Mouse (Mus musculus) left cerebral cortex, postnatal 10 days (tissue): ENCODE data around the gene Paqr8. TPM values are rescaled to one million over a fixed set of nuclear protein-coding genes. Genes with fewer than 3 reads are reported as not detected.

ENCODE experiments used
- DNase-seq, 2 experiments: peaks; one replicate each; pipeline ENCODE4 v3.0.0; 2021 to 2022; ENCODE audit warnings: low spot score in 2 of 2, mixed read lengths in 1 of 2; ENCODE audit errors: extremely low spot score in 1 of 2
- intact Hi-C: fragments of 180-260 bp; cut with DNase I; formaldehyde crosslinking; loops from one replicate; pipeline ENCODE4 v1.15.1; 2025
- total RNA-seq, 2 experiments: library from RNA; stranded (reverse); gene quantifications; 2 replicates each; pipeline ENCODE4 v1.2.3; 2021

Gene Paqr8
- total RNA-seq, result 10 to 100 TPM; 61.6 to 87.0 TPM

DNA sequence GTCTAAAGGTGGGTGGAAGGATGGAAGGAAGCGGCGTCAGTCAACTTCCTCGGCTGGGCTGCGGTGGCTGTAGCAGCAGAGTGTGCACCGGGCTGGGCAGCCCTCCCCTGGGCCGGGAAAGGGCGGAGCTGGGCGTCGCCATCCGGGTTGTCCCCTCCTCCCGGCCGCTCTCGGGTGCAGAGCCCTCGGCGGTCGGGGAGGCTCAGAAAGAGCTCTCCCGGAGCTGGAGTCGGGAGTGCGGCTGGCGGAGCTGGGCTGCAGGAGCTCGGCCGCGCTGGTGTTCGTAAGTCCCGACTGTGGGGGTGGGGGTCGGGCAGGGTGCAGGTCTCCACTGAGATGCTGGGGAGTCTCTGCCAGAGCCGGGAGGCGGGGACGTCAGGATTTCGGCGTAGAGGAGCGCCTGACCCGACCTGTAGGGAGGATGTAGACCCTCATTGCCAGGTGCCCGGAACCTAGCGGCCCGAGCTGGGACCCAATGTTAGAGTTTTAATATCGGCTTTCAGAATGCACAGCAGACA, at the start of gene Paqr8:
Gene Paqr8 (plus strand): TSS at position 203 of the 518 bp plus-strand sequence.
- peak; percentile 79 to 94 for DNase-seq
- intact Hi-C loops, result loop anchor here (5.0 kb wide), 2 partner anchors 73 to 278 kb away; no protein-coding TSS in a partner anchor

DNA sequence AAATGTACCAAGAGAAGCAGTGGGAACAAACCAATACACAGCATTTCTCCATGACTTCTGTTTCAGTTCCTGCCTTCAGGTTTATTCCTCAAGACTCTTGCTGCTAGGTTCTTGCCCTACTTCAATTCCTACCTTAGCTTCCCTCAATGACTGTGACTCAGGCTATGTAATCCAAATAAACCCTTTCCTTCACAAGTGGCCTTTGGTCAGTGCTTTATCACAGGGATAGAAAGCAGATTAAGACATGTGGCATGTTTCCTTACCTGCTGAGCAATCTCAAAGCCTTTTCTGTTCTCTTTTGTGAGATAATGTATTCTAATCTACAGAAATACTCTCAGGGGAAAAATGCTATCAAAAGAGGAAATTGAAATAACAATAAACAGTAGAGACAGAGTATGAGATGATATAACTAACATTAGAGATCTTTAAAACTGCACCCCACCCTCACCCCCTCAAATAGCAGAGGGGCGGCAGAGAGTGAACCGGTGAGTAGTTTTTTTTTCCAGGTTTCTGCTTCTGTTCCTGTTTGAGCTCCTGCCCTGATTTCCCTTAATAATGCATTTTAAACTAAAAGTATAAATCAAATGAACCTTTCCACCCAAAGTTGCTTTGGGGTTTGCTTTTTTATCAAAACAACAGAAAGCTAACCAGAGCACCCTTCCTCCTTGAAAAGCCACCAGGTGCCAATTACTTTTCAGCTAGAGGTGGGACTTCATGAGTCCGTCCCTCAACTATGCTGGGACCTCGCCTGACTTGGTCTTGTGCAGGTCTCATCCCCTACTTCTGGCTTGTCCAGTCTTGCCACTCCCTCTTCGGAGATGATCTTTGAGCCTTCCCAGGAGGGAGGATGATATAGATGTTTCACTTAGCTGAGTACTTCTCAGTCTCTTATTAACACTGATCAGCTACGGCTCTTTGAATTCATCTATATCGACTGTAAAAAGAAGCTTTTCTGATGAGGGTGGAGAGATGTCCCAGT, 33.2 kb upstream of the Paqr8 start:
- intact Hi-C loops, result no loop called here
- no peak for DNase-seq

DNA sequence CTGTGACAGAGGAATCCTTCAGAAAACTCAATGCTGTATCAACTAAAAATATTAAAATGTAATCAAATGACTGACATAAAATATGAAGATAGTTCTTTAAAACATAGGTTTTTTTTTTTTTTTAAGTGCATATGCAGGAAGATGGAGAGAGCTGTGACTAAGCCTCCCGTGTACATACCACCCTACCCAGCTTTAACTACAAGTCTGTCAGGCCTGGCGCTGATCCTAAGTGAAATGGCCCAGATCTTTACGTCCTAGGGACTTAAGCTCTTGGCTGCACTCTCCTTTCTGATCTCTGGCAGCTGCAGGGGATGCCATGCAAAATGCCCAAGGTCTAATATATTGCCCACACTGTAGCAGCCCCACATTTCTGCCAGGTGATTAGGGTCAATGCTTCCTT, 29.6 kb upstream of the Paqr8 start:
- no peak for DNase-seq
- intact Hi-C loops, result no loop called here

DNA sequence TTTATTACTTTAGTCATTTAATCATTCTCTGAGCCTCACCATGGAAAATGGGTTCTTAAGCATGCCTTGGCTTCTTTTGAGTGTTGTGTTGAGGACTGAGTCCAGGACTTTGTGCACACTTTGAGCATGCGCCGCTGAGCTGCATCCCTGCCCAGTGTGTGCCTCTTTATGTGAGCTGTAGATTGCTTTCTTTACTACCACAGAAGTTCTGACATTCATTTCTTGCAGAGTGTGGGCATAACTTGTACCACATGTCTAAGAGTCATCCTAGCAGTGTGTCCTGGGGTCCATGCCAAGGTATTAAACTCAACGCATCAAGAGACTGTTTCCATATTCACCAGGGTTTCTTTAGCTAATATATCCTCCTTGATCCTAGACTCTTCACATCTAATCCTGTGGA, 28.5 kb upstream of the Paqr8 start:
- no peak for DNase-seq
- intact Hi-C loops, result no loop called here

DNA sequence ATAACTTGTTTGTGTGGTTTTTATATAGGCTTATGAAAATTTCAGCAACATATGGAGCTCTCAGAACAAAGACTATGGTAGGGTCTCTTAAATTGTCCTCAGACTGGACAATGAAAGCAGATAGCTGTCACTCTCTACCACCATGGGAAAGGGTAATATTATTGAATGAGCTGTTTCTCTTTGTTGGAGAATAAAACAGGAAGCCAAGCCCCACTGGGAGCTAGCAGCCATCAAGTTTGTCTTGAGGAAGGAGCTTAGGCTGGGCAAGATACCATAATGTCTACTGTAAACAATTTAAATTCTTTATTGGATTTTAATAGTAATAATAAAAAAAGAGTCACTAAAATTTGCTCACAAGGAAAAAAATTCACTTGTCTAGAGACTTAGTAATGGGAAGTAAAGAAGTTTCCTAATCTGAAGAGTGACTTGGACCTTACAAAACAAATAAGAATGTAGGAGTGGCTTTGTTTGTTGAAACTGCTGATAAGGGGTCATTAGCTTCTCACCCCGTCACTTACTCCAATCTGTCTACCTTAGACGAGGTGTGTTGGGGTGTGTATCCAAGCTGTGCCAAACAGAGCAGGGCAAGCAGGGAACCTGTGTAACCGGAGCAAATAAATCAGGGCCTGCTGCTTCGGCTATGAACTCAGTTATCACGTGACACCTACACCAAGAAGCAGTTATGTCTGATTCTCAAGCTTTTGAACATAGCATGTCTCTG, 26.8 kb upstream of the Paqr8 start:
- intact Hi-C loops, result no loop called here
- no peak for DNase-seq

DNA sequence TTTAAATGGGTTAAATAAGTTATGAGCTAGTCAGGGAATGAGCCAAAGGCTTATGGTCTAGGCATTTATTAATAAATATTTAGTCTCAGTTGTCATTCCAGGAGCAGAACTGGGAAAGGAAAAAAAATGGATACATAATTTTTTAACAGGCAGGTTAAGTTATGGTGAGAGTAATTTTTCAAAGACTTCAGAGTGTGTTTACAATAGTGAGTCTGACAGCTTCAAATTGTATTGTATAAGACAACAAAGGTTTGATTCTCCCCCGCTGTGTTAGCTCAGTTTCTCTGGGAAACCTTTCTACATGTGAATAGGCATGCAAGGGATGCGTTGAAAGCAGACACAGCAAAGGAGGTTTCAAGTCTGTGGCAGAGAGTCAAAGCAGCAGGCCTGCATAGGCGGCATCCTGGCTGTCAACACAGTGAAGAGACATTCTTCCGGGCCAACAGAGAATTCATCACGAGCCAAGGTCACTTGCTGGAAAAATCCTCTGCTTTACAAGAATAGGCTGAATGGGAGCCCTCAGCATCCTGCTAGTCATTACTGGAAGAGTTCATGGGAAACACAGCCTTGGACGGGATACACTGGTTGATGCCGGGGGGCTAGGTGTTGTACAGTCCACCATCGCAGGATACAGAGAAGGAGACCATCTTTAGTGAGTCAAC, 23.0 kb upstream of the Paqr8 start:
- DNase-seq, result no peak
- intact Hi-C loops, result no loop called here

DNA sequence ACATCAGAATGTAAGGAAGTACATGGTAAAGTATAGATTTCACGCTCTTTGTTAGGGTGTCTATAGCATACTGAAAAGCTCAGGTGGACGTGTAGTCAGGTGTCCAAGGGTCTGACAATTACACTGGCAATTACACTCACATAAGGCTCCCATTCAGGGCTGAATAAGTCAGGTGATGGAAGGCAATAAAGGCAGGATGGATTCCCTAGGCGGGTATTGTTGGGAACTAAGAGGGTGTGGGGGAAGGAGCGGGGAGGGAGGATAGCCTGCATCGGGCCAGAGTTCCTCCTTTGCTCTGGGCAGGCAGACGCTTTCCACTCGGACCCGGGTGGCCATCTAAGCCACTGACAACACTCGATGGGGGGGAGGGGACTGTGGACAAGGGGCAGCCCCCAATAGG, 22.4 kb upstream of the Paqr8 start:
- intact Hi-C loops, result no loop called here
- DNase-seq, result no peak

DNA sequence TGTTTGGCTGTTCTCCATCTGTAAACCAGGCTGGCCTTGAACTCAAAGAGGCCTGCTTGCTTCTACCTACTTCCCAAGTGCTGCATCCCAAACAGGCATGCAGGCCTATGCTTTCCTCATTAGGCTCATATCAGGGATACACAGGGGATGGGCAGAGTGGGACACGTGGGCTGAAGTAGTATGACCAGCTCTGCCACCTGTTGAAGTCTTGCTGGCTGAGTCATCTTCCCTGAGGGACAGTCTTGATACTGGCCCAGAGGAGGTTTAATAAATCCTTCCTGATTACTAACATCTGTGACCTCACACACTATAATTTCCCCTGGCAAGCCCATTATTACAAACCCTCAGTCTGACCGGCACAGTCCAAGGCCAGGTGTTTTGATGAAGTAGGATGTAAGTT, 19.5 kb upstream of the Paqr8 start:
- no peak for DNase-seq
- intact Hi-C loops, result no loop called here

DNA sequence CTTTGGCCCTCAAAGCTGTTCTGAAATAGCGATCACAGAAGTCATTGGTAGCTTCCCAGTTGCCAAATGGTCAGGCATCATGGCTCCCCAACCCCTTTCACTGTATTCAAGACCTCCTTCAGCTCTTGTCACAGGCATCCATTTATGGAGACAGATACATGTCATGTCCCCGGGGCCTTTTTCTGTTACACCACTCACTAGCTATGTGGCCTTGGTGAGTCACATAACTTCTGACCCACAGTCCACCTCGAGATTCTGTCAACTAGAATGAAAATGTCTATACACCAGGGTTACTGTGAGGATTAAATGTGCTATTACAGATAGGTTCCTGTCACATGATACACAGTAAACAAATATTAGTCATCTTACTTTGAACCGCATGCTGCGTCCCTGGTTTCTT, 17.9 kb upstream of the Paqr8 start:
- intact Hi-C loops, result no loop called here
- DNase-seq, result no peak

DNA sequence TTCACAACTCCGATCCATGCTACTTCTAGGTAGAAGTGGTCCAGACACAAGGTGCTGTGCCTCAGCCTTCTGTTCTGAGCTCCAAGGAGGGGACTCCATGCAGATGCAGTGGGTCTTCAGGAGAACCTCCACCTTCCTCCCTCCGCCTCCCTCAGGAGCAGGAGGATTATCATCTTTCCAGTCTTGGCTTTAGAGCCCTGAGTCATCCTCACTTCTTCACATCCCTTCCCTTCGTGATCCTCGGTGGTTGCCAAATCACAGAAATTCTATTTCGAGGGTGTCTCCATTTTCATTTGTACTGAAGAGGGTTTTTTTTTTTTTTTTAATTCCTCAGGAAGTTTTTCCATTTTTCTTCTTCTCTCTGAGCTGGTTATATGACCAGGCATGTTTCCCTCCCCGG, 16.3 kb upstream of the Paqr8 start:
- intact Hi-C loops, result no loop called here
- DNase-seq, result no peak

DNA sequence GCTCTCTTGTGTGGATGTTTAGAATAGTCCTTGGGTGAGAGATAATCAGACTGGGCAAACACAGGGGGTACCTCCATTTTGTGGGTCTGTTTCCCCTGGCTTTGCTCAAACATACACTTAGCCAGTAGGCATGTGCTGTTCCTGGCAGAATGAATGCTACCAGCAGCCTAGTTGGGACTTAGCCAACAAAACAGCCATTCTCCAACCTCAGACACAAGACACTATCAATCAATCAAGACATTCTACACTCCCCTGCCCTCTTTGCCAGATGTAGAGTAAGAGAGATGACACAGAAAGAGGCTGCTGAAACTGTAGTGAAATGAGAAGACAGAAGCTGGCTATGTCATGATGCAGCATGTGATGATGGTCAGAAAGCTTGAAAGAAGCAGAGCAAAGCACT, 13.1 kb upstream of the Paqr8 start:
- DNase-seq, result no peak
- intact Hi-C loops, result no loop called here

DNA sequence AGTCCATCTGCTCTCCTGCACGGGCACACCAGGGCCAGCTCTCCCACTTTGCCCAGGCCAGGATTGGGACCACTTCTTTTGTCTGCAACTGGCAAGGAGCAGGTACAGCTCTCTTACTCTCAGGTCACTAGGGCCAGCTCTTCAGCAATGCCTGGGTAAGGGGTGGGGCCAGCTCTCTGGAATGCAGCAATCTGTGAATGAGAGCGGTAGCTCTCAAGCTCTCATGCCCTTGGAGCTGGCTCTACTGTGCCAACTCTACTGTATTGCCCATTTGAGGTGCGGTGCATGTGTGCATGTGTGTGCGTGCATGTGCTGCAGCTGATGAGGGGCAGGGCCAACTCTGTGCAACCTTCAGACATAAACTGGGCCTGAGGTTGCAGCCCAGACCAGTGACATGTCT, 11.0 kb upstream of the Paqr8 start:
- DNase-seq, result no peak
- intact Hi-C loops, result no loop called here

DNA sequence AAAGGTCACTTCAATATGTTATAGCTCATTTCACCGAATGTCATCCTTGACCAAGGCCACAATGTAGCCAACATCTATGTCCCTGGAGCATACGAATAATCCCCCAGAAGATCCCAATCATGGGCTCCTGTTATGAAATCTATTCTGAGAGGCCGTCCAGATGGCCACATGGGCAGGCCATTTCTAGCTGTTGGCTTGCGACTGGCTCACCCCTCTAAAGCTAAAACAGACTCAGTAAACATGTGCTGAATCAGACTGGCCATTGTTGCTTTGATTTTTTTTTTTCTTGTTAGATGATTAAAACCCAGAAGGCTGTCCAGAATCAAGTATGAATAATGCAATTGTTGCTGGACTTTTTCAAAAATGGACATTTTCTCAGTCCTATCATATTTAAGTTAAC, 7.3 kb upstream of the Paqr8 start:
- intact Hi-C loops, result no loop called here

DNA sequence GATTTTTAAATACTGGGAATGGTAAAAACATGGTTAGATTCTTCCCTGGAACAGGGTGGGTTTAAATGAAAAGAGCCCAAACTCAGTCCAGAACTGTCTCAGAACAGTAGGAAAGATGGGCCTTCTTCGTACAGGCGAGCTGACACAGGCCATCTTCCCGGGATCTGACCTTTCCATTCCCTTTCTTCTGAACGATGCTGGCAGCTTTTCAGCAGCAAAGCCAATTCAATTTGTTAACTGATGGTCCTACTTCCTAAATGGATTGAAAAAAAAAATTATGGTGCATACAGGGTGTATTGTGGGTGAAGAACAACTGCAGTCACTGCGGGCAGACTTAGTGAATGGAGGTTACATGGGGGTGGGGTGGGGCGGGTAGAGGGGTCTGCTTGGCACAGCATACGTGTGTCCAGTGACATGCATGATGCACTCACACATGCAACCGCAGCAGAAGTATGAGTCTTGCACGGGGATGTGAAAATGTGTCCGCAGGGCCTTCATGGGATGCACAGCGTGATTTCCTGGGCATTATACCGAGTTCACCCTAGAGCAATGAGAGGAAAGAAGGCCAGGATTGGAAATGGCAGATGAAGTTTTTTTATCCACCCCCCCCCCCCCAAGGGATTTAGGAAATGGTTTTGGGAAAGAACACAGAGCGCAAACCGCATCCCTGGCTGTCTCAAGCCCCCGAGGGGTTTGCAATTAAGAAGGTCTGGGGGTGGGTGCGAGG, 566 bp upstream of the Paqr8 start:
- intact Hi-C loops, result loop anchor here (5.0 kb wide), 2 partner anchors 73 to 278 kb away; no protein-coding TSS in a partner anchor
- DNase-seq, result no peak

More for the DNA sequence above, 7.3 kb upstream of the Paqr8 start:
- no peak for DNase-seq

DNA sequence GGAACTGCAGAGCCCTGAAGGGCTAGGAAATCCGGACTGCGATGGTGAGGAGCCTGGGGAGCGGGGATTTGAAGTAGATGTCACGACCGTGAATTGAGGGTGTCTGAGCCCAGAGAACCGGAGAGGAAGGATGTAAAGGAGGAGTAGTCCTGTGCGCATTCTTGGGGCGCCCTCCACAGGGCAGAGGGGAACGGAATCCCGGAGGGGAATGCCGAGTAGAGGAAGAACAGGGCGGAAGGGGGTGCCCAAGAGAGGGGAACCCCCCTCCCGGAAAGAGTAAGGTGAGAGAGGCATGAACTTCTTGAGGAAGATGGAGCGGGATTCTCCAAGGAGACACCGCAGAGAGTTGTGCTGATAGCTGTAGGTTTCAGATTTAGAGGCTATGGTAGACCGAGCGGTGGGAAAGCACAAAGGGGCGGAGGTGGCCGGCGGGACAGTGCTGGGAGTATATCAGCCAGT, 564 bp downstream of the Paqr8 start:
- intact Hi-C loops, result loop anchor here (5.0 kb wide), 2 partner anchors 74 to 279 kb away; no protein-coding TSS in a partner anchor
- peak; percentile 60 to 79 for DNase-seq

DNA sequence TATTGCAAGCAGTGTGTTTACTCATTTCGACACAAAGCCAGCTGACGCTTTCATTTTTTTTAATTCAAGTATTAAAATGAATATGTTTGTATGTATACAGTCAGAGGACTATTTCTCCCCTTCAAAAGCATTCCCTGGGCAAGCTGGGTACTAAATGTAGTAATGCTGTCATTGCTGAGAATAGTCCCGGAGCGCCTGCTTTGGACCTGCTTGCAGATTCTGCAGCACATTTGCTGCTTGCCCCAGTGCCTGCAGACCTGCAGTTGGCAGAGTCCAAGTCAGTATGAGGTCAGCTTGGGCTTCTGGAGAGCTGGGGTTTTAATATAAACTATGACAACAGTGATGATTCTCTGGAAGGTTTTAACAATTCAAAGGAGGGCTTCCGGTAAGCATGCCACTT, 2.7 kb downstream of the Paqr8 start:
- intact Hi-C loops, result loop anchor here (5.0 kb wide), 2 partner anchors 76 to 281 kb away; no protein-coding TSS in a partner anchor
- no peak for DNase-seq

DNA sequence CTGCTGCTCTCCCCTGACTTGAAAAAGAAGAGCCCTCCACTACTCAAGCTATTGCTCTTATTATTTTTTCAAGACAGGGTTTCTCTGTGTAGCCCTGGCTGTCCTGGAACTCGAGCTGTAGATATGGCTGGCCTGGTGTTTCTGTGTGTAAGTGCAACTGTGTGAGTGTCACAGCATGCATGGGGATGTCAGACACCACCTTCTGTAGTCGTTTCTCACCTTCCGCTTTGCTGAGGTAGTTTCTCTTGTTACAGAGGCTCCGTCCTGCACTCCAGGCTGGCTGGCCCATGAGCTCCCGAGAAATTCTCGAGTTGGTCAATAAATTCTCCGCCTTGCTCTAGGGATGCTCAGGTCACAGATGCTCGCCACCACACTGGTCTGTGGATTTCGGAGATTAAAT, 8.0 kb downstream of the Paqr8 start:
- DNase-seq, result no peak
- intact Hi-C loops, result no loop called here

DNA sequence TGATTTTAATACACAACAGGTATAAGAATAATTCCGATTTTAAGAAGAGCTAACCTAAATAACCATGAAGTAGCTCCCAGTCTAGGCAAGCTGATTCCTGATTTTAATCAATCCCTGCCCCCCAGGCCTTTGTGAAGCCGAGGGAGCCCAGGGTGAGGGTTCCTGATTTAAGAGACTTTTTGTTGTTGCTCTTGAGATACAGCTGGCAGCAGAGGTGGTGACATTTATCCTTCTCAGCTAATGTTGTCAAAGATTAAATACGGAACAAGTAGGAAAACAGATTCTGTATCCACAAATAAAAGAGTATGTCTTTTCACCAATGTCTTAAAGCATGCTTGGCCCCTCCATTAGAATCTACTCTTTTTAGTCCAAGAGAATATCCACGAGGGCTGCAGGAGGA, 9.9 kb downstream of the Paqr8 start:
- intact Hi-C loops, result no loop called here
- no peak for DNase-seq
